Mouse (Mus musculus): Measurements from ENCODE around the gene Cmbl.
A peak's percentile ranks its signal among the peaks of the same experiment; 100 is the strongest.

Cmbl gene

GRCm38 (mm10) chr15:31583304-31584085 lies 18.3 kb downstream of the Cmbl start:
- DNase-seq (ENCODE audit: low spot score in 2 of 2) = no peak

DNA sequence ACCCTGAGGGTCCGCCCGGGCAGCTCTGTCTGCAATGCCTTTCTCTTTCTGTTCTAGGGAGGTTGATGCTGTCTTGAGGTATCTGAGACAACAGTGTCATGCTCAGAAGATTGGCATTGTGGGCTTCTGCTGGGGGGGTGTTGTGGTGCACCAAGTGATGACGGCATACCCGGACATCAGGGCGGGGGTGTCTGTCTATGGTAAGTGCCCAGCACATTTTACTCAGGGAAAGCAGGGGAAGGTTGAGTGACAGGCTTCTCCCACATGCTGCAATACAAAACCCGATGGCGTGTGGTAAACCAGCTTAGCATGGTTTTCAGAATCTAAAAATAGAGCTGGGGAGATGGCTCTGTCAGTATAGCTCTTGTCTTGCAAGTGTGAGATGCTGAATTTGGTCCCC lies 20.0 kb downstream of the Cmbl start:
- no peak for DNase-seq (ENCODE audit: low spot score in 2 of 2)

DNA sequence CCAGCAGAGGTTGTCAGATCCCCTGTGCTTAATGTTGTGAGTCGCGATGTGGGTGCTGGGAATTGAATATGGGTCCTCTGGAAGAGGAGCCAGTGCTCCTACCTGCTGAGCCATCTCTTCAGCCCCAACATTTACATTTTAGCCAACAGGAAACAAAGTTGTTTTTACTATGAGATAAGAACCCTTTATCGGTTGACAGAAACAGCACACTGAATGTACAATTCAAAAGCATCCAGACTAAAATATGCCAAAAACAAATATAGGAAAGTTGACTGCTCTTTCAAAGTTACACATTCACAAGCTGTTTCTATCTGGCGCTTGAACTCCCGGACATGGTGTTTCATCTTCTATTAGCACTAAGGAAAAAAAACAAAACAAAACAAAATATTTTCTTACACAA lies 20.9 kb downstream of the Cmbl start:
- no peak for DNase-seq (ENCODE audit: low spot score in 2 of 2)

DNA sequence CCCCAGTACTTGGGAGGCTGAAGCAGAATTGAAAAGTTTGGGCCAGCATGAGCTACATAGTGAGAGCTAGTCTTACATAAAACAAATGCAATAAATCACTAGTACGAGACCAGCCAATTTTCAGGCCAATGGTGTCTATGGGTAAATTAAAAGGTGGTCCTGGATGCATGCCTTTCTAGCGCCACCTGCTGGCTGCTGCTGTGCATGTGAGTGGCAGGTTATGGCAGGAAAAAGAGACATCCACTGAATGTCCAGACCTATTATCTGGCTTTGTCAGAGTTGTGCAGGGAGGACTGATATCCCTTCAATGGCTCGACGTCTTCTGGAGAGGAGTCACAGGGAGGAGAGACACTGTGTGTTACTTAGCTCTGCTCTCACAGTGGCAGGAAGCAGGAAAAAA lies 21.3 kb downstream of the Cmbl start:
- DNase-seq (ENCODE audit: low spot score in 2 of 2) = peak; percentile 67 to 86

- DNase-seq (ENCODE audit: low spot score in 2 of 2) = no peak
These were observed 22.6 kb downstream of the Cmbl start for GRCm38 (mm10) chr15:31587789-31588188.

DNA sequence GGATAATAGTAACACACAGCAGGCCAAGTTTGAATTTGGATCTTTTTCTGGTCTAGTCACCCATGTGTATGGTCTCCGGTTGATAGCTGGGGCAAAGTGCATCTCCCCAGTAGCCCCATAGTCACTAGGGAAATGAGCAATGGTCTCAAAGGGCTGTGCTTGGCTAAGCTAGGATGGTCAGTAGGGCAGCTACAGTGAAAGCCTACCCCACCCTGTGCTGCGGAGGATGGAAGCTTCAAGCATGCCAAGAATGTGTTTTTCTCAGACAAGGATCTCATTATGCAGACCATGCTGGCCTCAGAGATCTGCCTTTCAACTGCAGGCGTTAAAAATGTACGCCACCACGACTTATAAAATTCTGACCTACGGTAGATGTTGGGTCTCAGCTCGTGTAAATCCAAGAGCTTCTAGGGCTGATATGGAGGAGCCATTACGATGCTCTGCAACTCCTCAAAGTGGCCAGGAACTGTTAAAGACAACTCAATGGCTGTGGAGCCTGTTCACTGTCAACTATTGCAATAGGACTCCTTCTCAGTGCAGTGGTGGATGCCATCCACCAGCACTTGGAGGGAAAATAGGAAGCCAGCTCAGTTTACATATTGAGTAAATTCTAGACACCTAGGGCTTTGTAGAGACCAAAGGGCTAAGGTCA lies 23.9 kb downstream of the Cmbl start:
- no peak for DNase-seq (ENCODE audit: low spot score in 2 of 2)

GRCm38 (mm10) chr15:31590176-31590575 lies 25.0 kb downstream of the Cmbl start:
- no peak for DNase-seq (ENCODE audit: low spot score in 2 of 2)

DNA sequence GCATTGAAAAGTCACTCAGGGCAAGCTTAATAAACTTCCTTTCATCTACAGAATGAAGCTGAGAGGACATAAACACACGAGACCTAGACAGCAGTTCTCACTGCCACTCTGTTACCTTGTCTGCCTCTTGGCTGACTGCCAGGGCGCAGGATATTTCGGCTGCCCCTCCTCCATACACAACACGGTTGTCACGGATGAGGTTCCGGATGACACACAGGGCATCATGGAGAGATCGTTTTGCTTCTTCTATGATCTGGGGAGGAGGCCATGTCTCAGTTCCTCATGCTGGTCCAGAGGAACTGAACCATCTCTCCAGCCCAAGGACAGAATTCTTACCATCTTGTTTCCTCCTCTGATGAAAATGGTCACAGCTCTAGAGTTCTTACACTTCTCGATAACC lies 27.3 kb downstream of the Cmbl start:
- DNase-seq (ENCODE audit: low spot score in 2 of 2) = no peak

- no peak for DNase-seq (ENCODE audit: low spot score in 2 of 2)
These were observed 29.1 kb downstream of the Cmbl start for GRCm38 (mm10) chr15:31594260-31594659.

DNA sequence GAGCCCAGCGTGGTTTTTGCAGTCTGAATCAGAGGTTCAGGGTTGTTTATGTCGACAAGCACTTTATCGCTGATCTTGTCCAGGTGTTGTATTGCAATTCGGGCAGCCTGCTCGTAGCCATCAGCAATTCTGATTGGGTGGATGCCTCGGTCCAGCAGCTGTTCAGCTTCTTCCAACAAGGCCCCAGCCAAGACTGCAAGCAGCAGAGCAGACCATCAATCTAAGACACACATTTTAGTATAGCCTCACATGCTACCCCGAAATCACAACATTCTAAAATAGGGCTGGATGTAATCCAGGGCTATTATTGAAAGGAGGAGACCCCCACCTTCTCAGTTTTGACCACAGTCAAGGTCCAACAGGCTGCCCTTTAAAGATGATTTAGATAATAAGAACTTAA lies 30.5 kb downstream of the Cmbl start:
- DNase-seq (ENCODE audit: low spot score in 2 of 2) = no peak

GRCm38 (mm10) chr15:31599834-31600233 lies 34.6 kb downstream of the Cmbl start:
- DNase-seq (ENCODE audit: low spot score in 2 of 2) = no peak

GRCm38 (mm10) chr15:31601279-31601645 lies 36.1 kb downstream of the Cmbl start:
- DNase-seq (ENCODE audit: low spot score in 2 of 2) = no peak

DNA sequence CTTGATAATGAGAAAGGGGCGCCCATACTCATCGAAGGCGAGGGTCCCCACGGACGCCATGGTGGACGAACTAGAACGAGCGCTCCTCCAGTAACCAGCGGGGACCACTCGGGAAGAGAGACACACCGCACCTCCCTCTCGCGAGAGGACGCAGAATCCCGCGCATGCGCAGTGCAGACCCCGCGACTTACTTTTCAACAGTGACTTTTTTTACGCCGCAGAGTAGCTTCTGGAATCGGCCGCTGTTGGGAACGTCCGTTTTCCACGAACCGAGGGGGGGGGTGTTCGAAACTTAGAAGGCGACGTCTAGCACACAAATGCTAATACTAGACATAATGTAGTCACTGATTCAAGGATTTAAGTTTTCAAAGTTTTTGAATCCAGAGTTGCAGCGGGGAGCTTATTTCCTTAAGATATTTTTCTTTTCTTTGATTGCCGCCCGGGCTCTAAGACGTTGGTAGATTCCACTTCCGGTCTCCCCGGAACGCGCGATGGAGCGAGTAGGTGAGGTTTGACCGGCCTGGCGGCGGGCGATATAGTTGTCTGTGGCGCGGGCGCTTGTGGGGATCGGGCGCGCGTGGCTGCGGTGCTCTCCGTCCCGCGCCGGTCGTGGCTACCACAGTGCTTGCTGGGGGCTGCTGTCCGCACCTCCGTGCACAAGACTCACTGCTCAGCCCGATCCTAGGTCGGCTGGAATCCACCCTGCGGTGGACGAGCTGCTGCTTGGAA lies 36.6 kb downstream of the Cmbl start, which contains the start of the genes Cct5 and Fam173b:
Cct5 (minus strand) TSS at position 159 of the 729 bp plus-strand sequence.
Fam173b (plus strand) TSS at position 207 of the 729 bp plus-strand sequence.
- peak; percentile 96 to 99 for DNase-seq (ENCODE audit: low spot score in 2 of 2)

GRCm38 (mm10) chr15:31602426-31602825 lies 37.2 kb downstream of the Cmbl start:
- peak; percentile 53 to 57 for DNase-seq (ENCODE audit: low spot score in 2 of 2)

DNA sequence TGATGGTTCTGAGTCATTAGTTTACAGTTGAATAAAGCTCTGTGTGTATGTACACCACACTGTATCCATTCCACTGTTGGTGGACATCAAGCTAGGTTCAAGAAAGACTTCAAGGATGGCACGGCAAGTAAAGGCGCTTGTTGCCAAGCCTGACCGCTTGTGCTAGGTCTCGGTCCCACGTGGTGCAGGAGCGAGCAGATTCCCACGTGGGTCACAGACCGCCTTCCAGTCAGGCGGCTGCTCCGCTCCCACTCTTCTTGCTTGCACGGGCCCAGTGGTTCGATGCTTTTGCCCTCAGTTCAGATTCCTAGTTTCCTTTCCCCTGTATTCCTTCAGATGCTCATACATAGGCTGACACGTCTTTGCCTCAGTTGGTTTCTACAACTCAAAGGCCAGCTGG lies 37.9 kb downstream of the Cmbl start:
- no peak for DNase-seq (ENCODE audit: low spot score in 2 of 2)

- no peak for DNase-seq (ENCODE audit: low spot score in 2 of 2)
These were observed 41.6 kb downstream of the Cmbl start for GRCm38 (mm10) chr15:31606821-31607220.

- DNase-seq (ENCODE audit: low spot score in 2 of 2) = no peak
These were observed 45.8 kb downstream of the Cmbl start for GRCm38 (mm10) chr15:31611027-31611426.

GRCm38 (mm10) chr15:31611976-31612375 lies 46.8 kb downstream of the Cmbl start:
- no peak for DNase-seq (ENCODE audit: low spot score in 2 of 2)

- DNase-seq (ENCODE audit: low spot score in 2 of 2) = no peak
These were observed 48.8 kb downstream of the Cmbl start for GRCm38 (mm10) chr15:31613826-31614453.

DNA sequence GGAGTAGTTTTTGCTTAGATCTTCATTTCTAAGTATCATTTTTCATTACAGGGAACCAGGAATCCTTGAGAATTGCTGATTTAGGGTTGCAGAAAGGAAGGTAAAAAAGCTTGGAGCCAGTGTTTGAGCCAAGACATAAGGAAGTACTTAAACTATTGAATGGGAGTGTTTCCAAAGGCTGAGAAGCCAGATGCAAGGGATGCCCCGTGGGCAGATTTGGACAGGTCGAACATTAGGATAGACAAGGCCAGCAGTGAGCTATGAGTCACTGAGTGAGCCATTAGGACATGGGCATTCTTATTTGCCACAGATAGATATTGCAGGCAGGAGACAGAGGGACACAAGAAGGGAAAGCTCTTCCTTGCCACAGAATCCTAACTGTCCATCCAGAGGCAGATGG lies 49.5 kb downstream of the Cmbl start:
- DNase-seq (ENCODE audit: low spot score in 2 of 2) = no peak

DNA sequence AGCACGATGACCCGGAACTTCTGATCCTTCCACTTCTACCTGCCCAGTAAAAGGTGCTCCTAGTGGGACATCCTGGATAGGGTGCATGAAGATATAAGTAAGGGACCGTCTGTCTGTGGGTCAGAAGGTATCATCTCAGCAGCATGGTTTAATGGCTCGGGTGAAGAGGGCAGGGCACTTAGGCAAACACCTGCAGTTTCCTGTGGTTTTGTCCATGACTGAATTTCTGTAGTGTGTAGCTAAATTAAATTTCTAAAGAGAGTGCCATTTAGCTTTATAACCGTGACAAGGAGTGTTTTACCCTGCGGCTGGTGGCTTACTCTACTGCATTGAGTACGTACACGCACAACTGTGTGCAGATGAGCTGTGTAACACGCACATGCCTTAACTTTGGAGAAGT lies 52.1 kb downstream of the Cmbl start:
- DNase-seq (ENCODE audit: low spot score in 2 of 2) = no peak

DNA sequence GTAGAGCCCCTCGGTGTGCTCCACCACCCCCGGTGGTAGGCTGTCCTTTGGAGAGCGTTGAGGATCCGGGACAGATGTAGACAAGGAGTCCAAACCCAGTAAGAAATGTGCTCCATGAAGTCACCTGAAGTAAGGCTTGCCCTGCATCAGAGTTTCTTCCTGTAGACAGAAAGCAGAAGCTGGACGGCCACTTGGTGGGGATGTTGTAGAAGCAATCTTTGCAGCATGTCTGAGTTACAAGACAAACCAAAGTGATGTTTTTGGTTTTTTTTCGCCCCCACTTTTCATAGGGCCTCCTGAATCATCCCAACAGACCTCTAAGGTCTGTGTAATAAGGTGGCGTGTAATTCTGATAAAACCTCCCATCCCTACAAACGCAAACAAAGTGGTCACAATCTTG lies 54.3 kb downstream of the Cmbl start:
- DNase-seq (ENCODE audit: low spot score in 2 of 2) = no peak

Data from frontal cortex, postnatal 14 days (tissue).